Mouse (Mus musculus): ENCODE data around the gene Mcrip2. TPM values are rescaled to one million over a fixed set of nuclear protein-coding genes. Genes with fewer than 3 reads are reported as not detected.
"Not testable (repeated sequence)": the region's sequence is repeated elsewhere in the genome, so short reads cannot be mapped to it uniquely, and the experiment has no call there.

Mcrip2 gene
- polyA plus RNA-seq, 1 experiment from 2014 or later, result 40.0 TPM

DNA sequence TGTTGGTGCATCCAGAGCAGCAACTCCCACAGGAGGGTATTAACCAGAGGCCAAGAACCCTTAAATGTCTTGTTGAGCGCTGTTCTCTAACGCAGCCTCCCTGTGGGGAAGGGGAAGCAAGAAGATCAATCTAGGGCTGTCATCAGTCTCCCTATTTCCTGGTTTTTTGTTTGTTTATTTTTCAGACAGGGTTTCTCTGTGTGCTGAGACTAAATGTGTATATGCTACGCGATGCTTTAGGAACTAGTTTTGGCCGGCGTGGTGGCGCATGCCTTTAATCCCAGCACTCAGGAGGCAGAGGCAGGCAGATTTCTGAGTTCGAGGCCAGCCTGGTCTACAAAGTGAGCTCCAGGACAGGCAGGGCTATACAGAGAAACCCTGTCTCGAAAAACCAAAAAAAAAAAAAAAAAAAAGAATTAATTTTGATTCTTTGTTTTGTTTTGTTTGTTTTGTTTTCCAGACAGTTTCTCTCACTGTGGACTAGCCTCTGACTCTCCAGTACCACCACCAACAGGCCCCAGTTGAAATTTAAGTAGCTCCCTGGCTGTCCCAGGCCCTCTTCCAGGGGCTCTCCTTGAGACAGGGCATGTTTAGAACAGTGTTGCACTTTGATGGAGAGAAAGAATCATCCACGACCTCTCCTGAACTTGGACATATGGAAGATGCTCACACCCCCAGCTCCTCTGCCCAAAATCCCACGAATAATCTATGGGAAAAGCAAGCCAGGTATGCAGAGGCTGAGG, 5.0 kb upstream of the Mcrip2 start:
- H3K36me3 ChIP-seq (ENCODE audit: control insufficient read depth, insufficient read depth, low read length), result peaks cover 11% of the 10 kb centered on the region
- H3K27me3 ChIP-seq (ENCODE audit: control insufficient read depth, insufficient read depth, low read length), result no peaks in the 10 kb centered on the region
- no peaks in the 10 kb centered on the region for H3K9me3 ChIP-seq (ENCODE audit: control insufficient read depth, low read length)
- 69% methylated on average over 11 of the region's 11 CpGs for WGBS
- no peak overlapping the region for H3K9ac ChIP-seq (ENCODE audit: low read depth, low read length)
- peak overlapping the region; percentile 69; the same call in 1 of the 2 replicates for H3K4me3 ChIP-seq (ENCODE audit: low read length)
- peak overlapping the region; percentile 73; the same call in 1 of the 2 replicates for H3K4me2 ChIP-seq (replicated peaks; ENCODE audit: low read depth, low read length)
- no peak overlapping the region for H3K27ac ChIP-seq (ENCODE audit: low read depth, low read length)
- no peak for ATAC-seq (ENCODE audit: low FRiP score, low TSS enrichment)
- peaks cover 21% of the 10 kb centered on the region; the same call in 1 of the 2 replicates for H3K4me1 ChIP-seq (ENCODE audit: control insufficient read depth, insufficient read depth, low read length)

DNA sequence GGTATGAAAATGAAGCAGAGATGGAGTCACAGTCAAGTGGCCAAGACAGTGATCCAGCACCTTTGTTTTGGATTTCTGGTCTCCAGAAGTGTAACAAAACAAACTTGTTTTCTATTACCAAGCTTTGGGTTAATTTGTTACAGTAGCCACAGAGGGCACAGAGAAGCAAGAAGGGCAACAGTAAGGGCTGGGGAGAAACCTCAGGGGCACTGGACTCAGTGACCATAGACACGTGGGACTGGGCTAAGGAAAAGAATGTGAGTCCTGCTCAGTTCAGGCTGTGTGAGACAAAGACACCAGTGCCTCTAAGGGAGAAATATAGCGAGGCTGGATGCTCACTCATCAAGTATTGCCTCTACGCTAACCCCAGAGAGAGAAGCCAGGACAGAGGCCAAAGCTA, 4.1 kb upstream of the Mcrip2 start:
- no peak overlapping the region for H3K4me3 ChIP-seq (ENCODE audit: low read length)
- peaks cover 2% of the 10 kb centered on the region; the same call in 1 of the 2 replicates for H3K36me3 ChIP-seq (ENCODE audit: control insufficient read depth, insufficient read depth, low read length)
- ATAC-seq (ENCODE audit: low FRiP score, low TSS enrichment), result no peak
- H3K27me3 ChIP-seq (ENCODE audit: control insufficient read depth, insufficient read depth, low read length), result no peaks in the 10 kb centered on the region
- H3K9me3 ChIP-seq (ENCODE audit: control insufficient read depth, low read length), result no peaks in the 10 kb centered on the region
- H3K9ac ChIP-seq (ENCODE audit: low read depth, low read length), result no peak overlapping the region
- H3K27ac ChIP-seq (ENCODE audit: low read depth, low read length), result no peak overlapping the region
- peaks cover 25% of the 10 kb centered on the region; the same call in 1 of the 2 replicates for H3K4me1 ChIP-seq (ENCODE audit: control insufficient read depth, insufficient read depth, low read length)
- 87% methylated on average over 3 of the region's 3 CpGs for WGBS
- H3K4me2 ChIP-seq (replicated peaks; ENCODE audit: low read depth, low read length), result no peak overlapping the region

DNA sequence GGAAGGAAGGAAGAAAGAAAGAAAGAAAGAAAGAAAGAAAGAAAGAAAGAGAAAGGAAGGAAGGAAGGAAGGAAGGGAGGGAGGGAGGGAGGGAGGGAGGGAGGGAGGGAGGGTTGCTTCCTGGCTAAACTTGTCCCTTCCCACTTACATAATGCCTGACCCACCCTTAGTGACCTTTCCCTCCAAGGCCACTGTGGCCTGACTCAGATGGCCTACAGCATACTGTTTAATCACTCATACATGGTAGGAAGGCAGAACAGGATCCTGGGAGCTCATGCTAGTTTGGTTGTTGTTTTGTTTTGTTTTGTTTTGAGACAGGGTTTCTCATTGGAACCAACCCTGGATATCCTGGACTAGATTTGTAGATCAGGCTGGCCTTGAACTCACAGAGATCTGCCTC, 3.0 kb upstream of the Mcrip2 start:
- H3K4me3 ChIP-seq (ENCODE audit: low read length); H3K27ac ChIP-seq (ENCODE audit: low read depth, low read length); ATAC-seq (ENCODE audit: low FRiP score, low TSS enrichment); H3K27me3 ChIP-seq (ENCODE audit: control insufficient read depth, insufficient read depth, low read length); H3K9me3 ChIP-seq (ENCODE audit: control insufficient read depth, low read length); H3K9ac ChIP-seq (ENCODE audit: low read depth, low read length); H3K4me2 ChIP-seq (replicated peaks; ENCODE audit: low read depth, low read length); H3K36me3 ChIP-seq (ENCODE audit: control insufficient read depth, insufficient read depth, low read length): not testable (repeated sequence)
- H3K4me1 ChIP-seq (ENCODE audit: control insufficient read depth, insufficient read depth, low read length), result peaks cover 26% of the 10 kb centered on the region; the same call in 1 of the 2 replicates

- Histone ChIP-seq H3K27me3 (ENCODE audit: control insufficient read depth, insufficient read depth, low read length) (no peaks in the 10 kb centered on the region), H3K9me3 (ENCODE audit: control insufficient read depth, low read length) (no peaks in the 10 kb centered on the region), H3K4me2 (replicated peaks; ENCODE audit: low read depth, low read length) (no peak overlapping the region), H3K36me3 (ENCODE audit: control insufficient read depth, insufficient read depth, low read length) (no peaks in the 10 kb centered on the region), H3K27ac (ENCODE audit: low read depth, low read length) (no peak overlapping the region), H3K4me1 (ENCODE audit: control insufficient read depth, insufficient read depth, low read length) (peaks cover 18% of the 10 kb centered on the region; the same call in 1 of the 2 replicates), H3K4me3 (ENCODE audit: low read length) (no peak overlapping the region), H3K9ac (ENCODE audit: low read depth, low read length) (no peak overlapping the region)
- ATAC-seq (ENCODE audit: low FRiP score, low TSS enrichment), result no peak
- WGBS, result 80% methylated on average over 2 of the region's 2 CpGs
Observed at GRCm38 (mm10) chr17:25869954-25870353, 1.4 kb upstream of the Mcrip2 start.

DNA sequence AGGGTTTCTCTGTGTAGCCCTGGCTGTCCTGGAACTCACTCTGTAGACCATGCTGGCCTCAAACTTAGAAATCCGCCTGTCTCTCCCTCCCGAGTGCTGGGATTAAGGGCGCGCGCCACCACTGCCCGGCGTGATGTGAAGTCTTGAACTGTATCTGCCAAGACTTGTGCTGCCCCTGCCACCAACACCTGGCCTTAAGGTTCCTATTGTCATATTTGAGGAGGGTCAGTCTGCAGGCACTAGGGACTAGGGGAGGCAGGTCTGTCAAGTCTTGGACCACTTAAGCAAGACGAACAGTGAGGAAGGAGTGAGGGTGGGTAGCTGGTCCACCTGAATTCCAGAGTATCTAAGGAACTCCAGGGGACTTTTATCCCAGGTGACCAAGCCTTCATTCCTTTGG, 934 bp upstream of the Mcrip2 start:
- Histone ChIP-seq H3K27me3 (ENCODE audit: control insufficient read depth, insufficient read depth, low read length) (no peaks in the 10 kb centered on the region), H3K27ac (ENCODE audit: low read depth, low read length) (no peak overlapping the region), H3K4me1 (ENCODE audit: control insufficient read depth, insufficient read depth, low read length) (peaks cover 18% of the 10 kb centered on the region; the same call in 1 of the 2 replicates), H3K9ac (ENCODE audit: low read depth, low read length) (no peak overlapping the region), H3K9me3 (ENCODE audit: control insufficient read depth, low read length) (no peaks in the 10 kb centered on the region), H3K4me2 (replicated peaks; ENCODE audit: low read depth, low read length) (no peak overlapping the region), H3K36me3 (ENCODE audit: control insufficient read depth, insufficient read depth, low read length) (no peaks in the 10 kb centered on the region), H3K4me3 (ENCODE audit: low read length) (no peak overlapping the region)
- 93% methylated on average over 8 of the region's 8 CpGs for WGBS
- ATAC-seq (ENCODE audit: low FRiP score, low TSS enrichment), result no peak

- Histone ChIP-seq H3K4me1 (ENCODE audit: control insufficient read depth, insufficient read depth, low read length) (peaks cover 13% of the 10 kb centered on the region; the same call in 1 of the 2 replicates), H3K4me2 (replicated peaks; ENCODE audit: low read depth, low read length) (peak overlapping the region; percentile 93), H3K36me3 (ENCODE audit: control insufficient read depth, insufficient read depth, low read length) (no peaks in the 10 kb centered on the region), H3K9ac (ENCODE audit: low read depth, low read length) (peak overlapping the region; percentile 72), H3K27me3 (ENCODE audit: control insufficient read depth, insufficient read depth, low read length) (no peaks in the 10 kb centered on the region), H3K4me3 (ENCODE audit: low read length) (peak overlapping the region; percentile 77), H3K27ac (ENCODE audit: low read depth, low read length) (peak overlapping the region; percentile 51), H3K9me3 (ENCODE audit: control insufficient read depth, low read length) (no peaks in the 10 kb centered on the region)
- WGBS, result 2% methylated on average over 41 of the region's 42 CpGs
- ATAC-seq (ENCODE audit: low FRiP score, low TSS enrichment), result peak; percentile 51
Observed at GRCm38 (mm10) chr17:25867836-25868600, 546 bp downstream of the Mcrip2 start.

DNA sequence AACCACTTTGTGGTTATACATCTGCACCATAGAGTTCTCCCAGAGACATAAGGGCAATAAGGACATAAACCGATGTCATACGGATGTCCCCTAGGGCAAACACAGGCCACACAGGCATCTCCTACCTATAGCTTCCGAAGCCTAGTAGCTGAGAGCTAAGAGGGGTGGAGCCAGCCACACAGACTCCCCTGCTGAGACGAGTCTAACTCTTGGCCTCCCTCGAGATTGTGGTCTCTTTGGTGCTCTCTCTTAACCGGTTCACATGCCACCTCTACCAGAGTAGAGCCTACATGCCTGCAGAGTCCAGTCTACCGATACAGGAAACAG, 1.1 kb downstream of the Mcrip2 start:
- 0 out of 2 replicates have a peak, but pooled peaks have one; percentile 16 for ATAC-seq (ENCODE audit: low FRiP score, low TSS enrichment)
- Histone ChIP-seq H3K4me1 (ENCODE audit: control insufficient read depth, insufficient read depth, low read length) (peaks cover 13% of the 10 kb centered on the region; the same call in 1 of the 2 replicates), H3K36me3 (ENCODE audit: control insufficient read depth, insufficient read depth, low read length) (no peaks in the 10 kb centered on the region; the same call in 1 of the 2 replicates), H3K9ac (ENCODE audit: low read depth, low read length) (peak overlapping the region; percentile 72), H3K9me3 (ENCODE audit: control insufficient read depth, low read length) (no peaks in the 10 kb centered on the region), H3K4me3 (ENCODE audit: low read length) (peak overlapping the region; percentile 77), H3K27ac (ENCODE audit: low read depth, low read length) (peak overlapping the region; percentile 32; the same call in 1 of the 2 replicates), H3K4me2 (replicated peaks; ENCODE audit: low read depth, low read length) (peak overlapping the region; percentile 93), H3K27me3 (ENCODE audit: control insufficient read depth, insufficient read depth, low read length) (no peaks in the 10 kb centered on the region)
- WGBS, result 8% methylated on average over 7 of the region's 7 CpGs

DNA sequence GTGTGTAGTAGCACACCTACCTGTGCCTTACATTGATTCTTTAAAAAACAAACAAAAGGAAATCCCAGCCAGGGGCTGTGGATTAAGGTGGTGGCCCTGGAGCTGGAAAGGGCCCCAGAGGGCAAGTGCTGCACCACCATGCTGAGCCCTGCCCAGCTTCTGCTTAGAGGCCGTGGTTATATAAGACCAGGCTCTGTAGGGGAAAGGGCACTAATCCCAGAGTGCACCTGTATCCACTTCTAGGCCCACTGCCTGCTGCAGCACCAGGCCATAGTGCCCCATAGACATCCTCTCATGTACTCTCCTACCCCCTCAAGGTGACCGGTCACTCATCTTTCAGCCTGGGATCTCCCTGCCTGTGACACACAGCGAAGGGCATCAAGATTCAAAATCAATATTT, 2.4 kb downstream of the Mcrip2 start:
- no peak for ATAC-seq (ENCODE audit: low FRiP score, low TSS enrichment)
- no peaks in the 10 kb centered on the region for H3K27me3 ChIP-seq (ENCODE audit: control insufficient read depth, insufficient read depth, low read length)
- 96% methylated on average over 3 of the region's 3 CpGs for WGBS
- H3K4me3 ChIP-seq (ENCODE audit: low read length), result no peak overlapping the region
- H3K9me3 ChIP-seq (ENCODE audit: control insufficient read depth, low read length), result no peaks in the 10 kb centered on the region
- no peak overlapping the region for H3K4me2 ChIP-seq (replicated peaks; ENCODE audit: low read depth, low read length)
- peaks cover 22% of the 10 kb centered on the region for H3K4me1 ChIP-seq (ENCODE audit: control insufficient read depth, insufficient read depth, low read length)
- H3K27ac ChIP-seq (ENCODE audit: low read depth, low read length), result no peak overlapping the region
- H3K9ac ChIP-seq (ENCODE audit: low read depth, low read length), result no peak overlapping the region
- H3K36me3 ChIP-seq (ENCODE audit: control insufficient read depth, insufficient read depth, low read length), result no peaks in the 10 kb centered on the region; the same call in 1 of the 2 replicates

DNA sequence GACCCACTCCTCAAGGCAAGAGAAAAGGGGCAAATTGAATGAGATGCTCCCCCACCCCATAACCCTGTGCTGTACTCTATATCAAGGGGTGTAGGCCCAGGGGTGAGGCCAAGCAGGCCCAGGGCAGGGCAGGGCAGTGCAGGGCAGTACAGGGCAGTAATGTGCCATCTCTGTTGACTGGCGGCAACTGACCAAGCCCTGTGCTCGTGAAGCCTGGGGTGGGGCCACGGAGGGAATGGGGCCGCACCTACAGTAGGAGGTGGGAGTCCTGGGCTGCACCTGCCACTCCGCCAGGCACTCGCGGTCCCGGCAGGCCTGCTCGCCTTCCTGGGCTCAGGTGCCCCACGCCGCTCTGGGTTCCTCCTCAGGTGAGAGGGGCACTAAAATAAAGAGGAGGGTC, 3.3 kb downstream of the Mcrip2 start:
- Histone ChIP-seq H3K9ac (ENCODE audit: low read depth, low read length) (no peak overlapping the region), H3K27ac (ENCODE audit: low read depth, low read length) (no peak overlapping the region), H3K4me3 (ENCODE audit: low read length) (no peak overlapping the region), H3K4me2 (replicated peaks; ENCODE audit: low read depth, low read length) (no peak overlapping the region), H3K9me3 (ENCODE audit: control insufficient read depth, low read length) (no peaks in the 10 kb centered on the region), H3K27me3 (ENCODE audit: control insufficient read depth, insufficient read depth, low read length) (no peaks in the 10 kb centered on the region), H3K36me3 (ENCODE audit: control insufficient read depth, insufficient read depth, low read length) (no peaks in the 10 kb centered on the region; the same call in 1 of the 2 replicates), H3K4me1 (ENCODE audit: control insufficient read depth, insufficient read depth, low read length) (peaks cover 28% of the 10 kb centered on the region)
- 92% methylated on average over 11 of the region's 11 CpGs for WGBS
- no peak for ATAC-seq (ENCODE audit: low FRiP score, low TSS enrichment)
